Mouse (Mus musculus): Measurements from ENCODE around the gene Atp5d. TPM values are rescaled to one million over a fixed set of nuclear protein-coding genes. Genes with fewer than 3 reads are reported as not detected.

The Atp5d gene
- polyA plus RNA-seq, 1 experiment from 2014 or later, result 396 TPM

GRCm38 (mm10) chr10:80136179-80136951, 2.1 kb upstream of the Atp5d start:
- peak overlapping the region; percentile 94 for H3K9ac ChIP-seq
- H3K36me3 ChIP-seq, result peaks cover 39% of the 10 kb centered on the region
- H3K4me2 ChIP-seq (replicated peaks), result peak overlapping the region; percentile 99
- peak overlapping the region; percentile 84 for H3K4me3 ChIP-seq
- H3K9me3 ChIP-seq, result no peaks in the 10 kb centered on the region
- H3K27me3 ChIP-seq (replicated peaks), result peaks cover 47% of the 10 kb centered on the region
- WGBS, result 8% methylated on average over 45 of the region's 49 CpGs
- no peak for ATAC-seq (ENCODE audit: low FRiP score, low read depth)
- no peak overlapping the region for H3K27ac ChIP-seq
- peaks cover 50% of the 10 kb centered on the region for H3K4me1 ChIP-seq

GRCm38 (mm10) chr10:80136952-80137625, 1.3 kb upstream of the Atp5d start:
- Histone ChIP-seq H3K27ac (peak overlapping the region; percentile 90), H3K9me3 (no peaks in the 10 kb centered on the region), H3K4me1 (peaks cover 43% of the 10 kb centered on the region), H3K27me3 (replicated peaks) (peaks cover 41% of the 10 kb centered on the region), H3K36me3 (peaks cover 32% of the 10 kb centered on the region), H3K4me2 (replicated peaks) (peak overlapping the region; percentile 99), H3K9ac (peak overlapping the region; percentile 94), H3K4me3 (peak overlapping the region; percentile 84)
- ATAC-seq (ENCODE audit: low FRiP score, low read depth), result no peak
- WGBS, result 3% methylated on average over 29 of the region's 29 CpGs

GRCm38 (mm10) chr10:80137626-80138552, 543 bp upstream of the Atp5d start:
- peaks cover 25% of the 10 kb centered on the region for H3K36me3 ChIP-seq
- peaks cover 41% of the 10 kb centered on the region for H3K27me3 ChIP-seq (replicated peaks)
- peak overlapping the region; percentile 94 for H3K9ac ChIP-seq
- H3K27ac ChIP-seq, result peak overlapping the region; percentile 90
- H3K4me3 ChIP-seq, result peak overlapping the region; percentile 84
- H3K4me2 ChIP-seq (replicated peaks), result peak overlapping the region; percentile 99
- ATAC-seq (ENCODE audit: low FRiP score, low read depth), result no peak
- H3K9me3 ChIP-seq, result no peaks in the 10 kb centered on the region
- 2% methylated on average over 32 of the region's 33 CpGs for WGBS
- H3K4me1 ChIP-seq, result peaks cover 46% of the 10 kb centered on the region

GRCm38 (mm10) chr10:80139439-80139775, 975 bp downstream of the Atp5d start:
- Histone ChIP-seq H3K27me3 (replicated peaks) (peaks cover 33% of the 10 kb centered on the region), H3K36me3 (peaks cover 25% of the 10 kb centered on the region), H3K9me3 (no peaks in the 10 kb centered on the region), H3K27ac (peak overlapping the region; percentile 90), H3K4me2 (replicated peaks) (peak overlapping the region; percentile 99), H3K9ac (peak overlapping the region; percentile 94), H3K4me1 (peaks cover 57% of the 10 kb centered on the region), H3K4me3 (peak overlapping the region; percentile 84)
- no peak for ATAC-seq (ENCODE audit: low FRiP score, low read depth)
- 1% methylated on average over 10 of the region's 10 CpGs for WGBS

GRCm38 (mm10) chr10:80139975-80140665, 1.7 kb downstream of the Atp5d start:
- Histone ChIP-seq H3K27ac (no peak overlapping the region), H3K36me3 (peaks cover 25% of the 10 kb centered on the region), H3K4me1 (peaks cover 59% of the 10 kb centered on the region), H3K9ac (no peak overlapping the region), H3K4me2 (replicated peaks) (peak overlapping the region; percentile 88; the same call in 1 of the 2 replicates), H3K4me3 (no peak overlapping the region), H3K27me3 (replicated peaks) (peaks cover 33% of the 10 kb centered on the region), H3K9me3 (no peaks in the 10 kb centered on the region)
- WGBS, result 78% methylated on average over 11 of the region's 11 CpGs
- ATAC-seq (ENCODE audit: low FRiP score, low read depth), result no peak

- Histone ChIP-seq H3K4me3 (peak within 1 kb of the TSS; percentile 67), H3K9ac (peak within 1 kb of the TSS; percentile 94), H3K36me3 (peaks cover 25% of the 10 kb centered on the region), H3K9me3 (no peaks in the 10 kb centered on the region), H3K4me2 (replicated peaks) (peak within 1 kb of the TSS; percentile 99), H3K27ac (peak within 1 kb of the TSS; percentile 27; the same call in 1 of the 2 replicates), H3K27me3 (replicated peaks) (peaks cover 27% of the 10 kb centered on the region), H3K4me1 (peaks cover 64% of the 10 kb centered on the region)
- 78% methylated on average over 10 of the region's 10 CpGs for WGBS
- ATAC-seq (ENCODE audit: low FRiP score, low read depth), result no peak
These were observed 2.2 kb downstream of the Atp5d start, which contains the start of gene Cbarp for GRCm38 (mm10) chr10:80140666-80141035. Cbarp (minus strand) TSS chr10:80140835.

GRCm38 (mm10) chr10:80141243-80141642, 2.8 kb downstream of the Atp5d start:
- peaks cover 21% of the 10 kb centered on the region for H3K27me3 ChIP-seq (replicated peaks)
- H3K27ac ChIP-seq, result peak overlapping the region; percentile 27; the same call in 1 of the 2 replicates
- 0 out of 2 replicates have a peak overlapping the region, but pooled peaks have one; percentile 33 for H3K9ac ChIP-seq
- 1% methylated on average over 29 of the region's 29 CpGs for WGBS
- peaks cover 29% of the 10 kb centered on the region for H3K36me3 ChIP-seq
- H3K4me2 ChIP-seq (replicated peaks), result peak overlapping the region; percentile 88
- H3K4me3 ChIP-seq, result peak overlapping the region; percentile 67
- ATAC-seq (ENCODE audit: low FRiP score, low read depth), result peak; percentile 57
- peaks cover 69% of the 10 kb centered on the region for H3K4me1 ChIP-seq
- no peaks in the 10 kb centered on the region for H3K9me3 ChIP-seq

- H3K4me3 ChIP-seq, result peak overlapping the region; percentile 67
- H3K4me1 ChIP-seq, result peaks cover 63% of the 10 kb centered on the region
- peak overlapping the region; percentile 82 for H3K9ac ChIP-seq
- peak overlapping the region; percentile 29 for H3K27ac ChIP-seq
- peak; percentile 82 for ATAC-seq (ENCODE audit: low FRiP score, low read depth)
- WGBS, result 2% methylated on average over 43 of the region's 43 CpGs
- peak overlapping the region; percentile 88 for H3K4me2 ChIP-seq (replicated peaks)
- H3K27me3 ChIP-seq (replicated peaks), result peaks cover 14% of the 10 kb centered on the region
- no peaks in the 10 kb centered on the region for H3K9me3 ChIP-seq
- peaks cover 34% of the 10 kb centered on the region for H3K36me3 ChIP-seq
These were observed 3.5 kb downstream of the Atp5d start for GRCm38 (mm10) chr10:80141786-80142529.

- H3K4me3 ChIP-seq, result peak overlapping the region; percentile 67
- H3K9me3 ChIP-seq, result no peaks in the 10 kb centered on the region
- 0% methylated on average over 15 of the region's 15 CpGs for WGBS
- peak overlapping the region; percentile 82 for H3K9ac ChIP-seq
- H3K27ac ChIP-seq, result peak overlapping the region; percentile 29
- peaks cover 8% of the 10 kb centered on the region; the same call in 1 of the 2 replicates for H3K27me3 ChIP-seq (replicated peaks)
- H3K4me1 ChIP-seq, result peaks cover 63% of the 10 kb centered on the region
- H3K4me2 ChIP-seq (replicated peaks), result peak overlapping the region; percentile 88
- H3K36me3 ChIP-seq, result peaks cover 34% of the 10 kb centered on the region
- no peak for ATAC-seq (ENCODE audit: low FRiP score, low read depth)
These were observed 4.1 kb downstream of the Atp5d start for GRCm38 (mm10) chr10:80142530-80142925.

- H3K27me3 ChIP-seq (replicated peaks), result 0 out of 2 replicates have a peak, but pooled peaks cover 2% of the 10 kb centered on the region
- H3K4me3 ChIP-seq, result no peak overlapping the region
- no peak overlapping the region for H3K27ac ChIP-seq
- ATAC-seq (ENCODE audit: low FRiP score, low read depth), result no peak
- H3K9me3 ChIP-seq, result no peaks in the 10 kb centered on the region
- H3K4me2 ChIP-seq (replicated peaks), result peak overlapping the region; percentile 88; the same call in 1 of the 2 replicates
- H3K9ac ChIP-seq, result no peak overlapping the region
- peaks cover 34% of the 10 kb centered on the region for H3K36me3 ChIP-seq
- H3K4me1 ChIP-seq, result peaks cover 57% of the 10 kb centered on the region
- whole genome bisulfite sequencing, result 93% methylated on average over 7 of the region's 7 CpGs
These were observed 5.2 kb downstream of the Atp5d start for GRCm38 (mm10) chr10:80143664-80144063.

- Histone ChIP-seq H3K9ac (no peak overlapping the region), H3K36me3 (peaks cover 34% of the 10 kb centered on the region), H3K9me3 (no peaks in the 10 kb centered on the region), H3K4me3 (no peak overlapping the region), H3K4me2 (replicated peaks) (no peak overlapping the region), H3K4me1 (peaks cover 54% of the 10 kb centered on the region), H3K27ac (no peak overlapping the region), H3K27me3 (replicated peaks) (0 out of 2 replicates have a peak, but pooled peaks cover 2% of the 10 kb centered on the region)
- ATAC-seq (ENCODE audit: low FRiP score, low read depth), result no peak
- 94% methylated on average over 12 of the region's 12 CpGs for WGBS
These were observed 5.7 kb downstream of the Atp5d start for GRCm38 (mm10) chr10:80144159-80144558.

Data from neural tube, embryonic 12.5 days (tissue).